Mouse (Mus musculus) ES-E14 (cell line): ENCODE measurements around the gene Gm28048. TPM values are rescaled to one million over a fixed set of nuclear protein-coding genes. Genes with fewer than 3 reads are reported as not detected.

Experiments used
- DNase-seq: peaks from one replicate; pipeline ENCODE4 v3.0.0-alpha.2; 2013; ENCODE audit warnings: low read depth, low spot score
- H3K27ac ChIP-seq: 2 replicates; pipeline ENCODE4 v1.5.1; 2012; ENCODE audit warnings: low read depth, mild to moderate bottlenecking, low read length, moderate library complexity, mixed read lengths; ENCODE audit not compliant: poor library complexity, insufficient read depth, severe bottlenecking
- H3K36me3 ChIP-seq: 2 replicates; pipeline ENCODE4 v1.6.1; 2012; ENCODE audit warnings: mild to moderate bottlenecking, low read length, moderate library complexity, mixed read lengths; ENCODE audit not compliant: control insufficient read depth, poor library complexity, insufficient read depth, severe bottlenecking
- H3K4me1 ChIP-seq, 2 experiments: fragments of 150-350 bp in 1 of 2; sonication (generic) in 1 of 2; 2 replicates each; pipeline ENCODE4 v1.6.1; 2012; ENCODE audit warnings: low read length in 2 of 2, mild to moderate bottlenecking in 1 of 2, mixed read lengths in 1 of 2; ENCODE audit not compliant: control insufficient read depth in 2 of 2, insufficient read depth in 2 of 2, poor library complexity in 1 of 2
- H3K4me3 ChIP-seq, 2 experiments: fragments of 150-350 bp in 1 of 2; sonication (generic) in 1 of 2; 2 replicates each; pipeline ENCODE4 v1.5.1; 2012; ENCODE audit warnings: low read length in 2 of 2, low read depth in 1 of 2, mild to moderate bottlenecking in 1 of 2, mixed read lengths in 1 of 2; ENCODE audit not compliant: insufficient read depth in 1 of 2, poor library complexity in 1 of 2, severe bottlenecking in 1 of 2
- H3K9ac ChIP-seq: 2 replicates; pipeline ENCODE4 v1.6.1; 2012; ENCODE audit warnings: low read depth, mild to moderate bottlenecking, low read length, mixed read lengths; ENCODE audit not compliant: poor library complexity, insufficient read depth, severe bottlenecking
- H3K9me3 ChIP-seq: fragments of 150-350 bp; sonication (generic); 2 replicates; pipeline ENCODE4 v1.6.1; 2012; ENCODE audit warnings: low read depth, mild to moderate bottlenecking, low read length; ENCODE audit not compliant: control insufficient read depth, insufficient read depth
- CHD2 ChIP-seq: IDR thresholded peaks from 2 replicates; pipeline ENCODE4 v1.6.1; 2014; ENCODE audit warnings: mild to moderate bottlenecking, low read depth, low read length, inconsistent platforms
- HCFC1 ChIP-seq: IDR thresholded peaks from 2 replicates; pipeline ENCODE4 v1.6.1; 2012; ENCODE audit warnings: low read length, inconsistent platforms, borderline replicate concordance; ENCODE audit not compliant: insufficient read depth
- MAFK ChIP-seq: IDR thresholded peaks from 2 replicates; pipeline ENCODE4 v1.6.1; 2014; ENCODE audit warnings: mild to moderate bottlenecking, low read depth, low read length, inconsistent platforms; ENCODE audit not compliant: insufficient read depth
- ZC3H11A ChIP-seq: IDR thresholded peaks from 2 replicates; pipeline ENCODE4 v1.6.1; 2012; ENCODE audit warnings: low read depth, mild to moderate bottlenecking, inconsistent platforms, low read length, borderline replicate concordance
- ZNF384 ChIP-seq: IDR thresholded peaks from 2 replicates; pipeline ENCODE4 v1.6.1; 2012; ENCODE audit warnings: low read depth, low read length, inconsistent platforms
- in situ Hi-C, 2 experiments: fragments of 600-800 bp; cut with MboI; formaldehyde crosslinking; loops; one replicate each; pipeline ENCODE4 v1.15.1; 2025; ENCODE audit warnings: low sequenced_read_pairs in 2 of 2, inconsistent platforms in 1 of 2; ENCODE audit not compliant: unreplicated experiment in 2 of 2
- total RNA-seq: library from RNA; depleted of rRNA; stranded (reverse); fragments of 300-350 nt; gene quantifications from 2 replicates; pipeline ENCODE4 v1.2.3, GENCODE M21; 2012

Gm28048 gene
- total RNA-seq, 1 experiment, result 16.3 TPM

- Histone ChIP-seq H3K36me3 (no peaks in the 10 kb centered on the region), H3K9ac (no peak overlapping the region), H3K4me1 (peaks cover 6 to 15% of the 10 kb centered on the region in 2 experiments), H3K9me3 (no peaks in the 10 kb centered on the region), H3K4me3 (no peak overlapping the region), H3K27ac (peak overlapping the region; percentile 96; the same call in 1 of the 2 replicates)
- no peak for TF ChIP-seq ZNF384
- TF ChIP-seq CHD2, result no peak
- in situ Hi-C loops, result no loop called here
- no peak for DNase-seq
These were observed 183.0 kb downstream of the Gm28048 start for GRCm38 (mm10) chr11:22798916-22799315.

DNA sequence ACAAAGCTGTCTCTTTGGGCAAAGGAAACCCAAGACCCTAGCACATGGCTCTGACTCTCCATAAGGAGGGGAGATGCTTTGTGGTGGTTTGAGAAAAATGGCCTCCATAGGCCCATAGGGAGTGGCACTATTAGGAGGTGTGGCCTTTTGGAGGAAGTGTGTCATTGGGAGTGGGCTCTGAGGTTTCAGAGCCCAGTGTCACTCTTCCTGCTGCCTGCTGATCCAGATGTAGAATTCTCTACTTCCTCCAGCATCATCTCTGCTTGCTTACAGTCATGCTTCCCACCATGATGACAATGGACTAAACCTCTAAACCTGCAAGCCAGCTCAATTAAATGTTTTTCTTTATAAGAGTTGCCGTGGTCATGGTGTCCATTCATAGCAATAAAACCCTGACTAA, 187.2 kb downstream of the Gm28048 start:
- Histone ChIP-seq H3K9me3 (no peaks in the 10 kb centered on the region), H3K9ac (no peak overlapping the region), H3K36me3 (no peaks in the 10 kb centered on the region), H3K4me3 (no peak overlapping the region), H3K27ac (no peak overlapping the region), H3K4me1 (peaks cover 12 to 25% of the 10 kb centered on the region in 2 experiments)
- TF ChIP-seq HCFC1 (no peak), MAFK (no peak), ZNF384 (no peak), ZC3H11A (no peak), CHD2 (no peak)
- no peak for DNase-seq
- in situ Hi-C loops, result no loop called here

GRCm38 (mm10) chr11:22793881-22794203, 188.0 kb downstream of the Gm28048 start:
- DNase-seq, result no peak
- H3K4me1 ChIP-seq, result peaks cover 8 to 17% of the 10 kb centered on the region in 2 experiments
- H3K36me3 ChIP-seq, result no peaks in the 10 kb centered on the region
- no peak overlapping the region for H3K9ac ChIP-seq
- H3K9me3 ChIP-seq, result no peaks in the 10 kb centered on the region
- in situ Hi-C loops, result no loop called here
- H3K27ac ChIP-seq, result no peak overlapping the region
- H3K4me3 ChIP-seq, result no peak overlapping the region
- TF ChIP-seq HCFC1 (no peak), CHD2 (no peak), MAFK (no peak), ZNF384 (no peak), ZC3H11A (no peak)

DNA sequence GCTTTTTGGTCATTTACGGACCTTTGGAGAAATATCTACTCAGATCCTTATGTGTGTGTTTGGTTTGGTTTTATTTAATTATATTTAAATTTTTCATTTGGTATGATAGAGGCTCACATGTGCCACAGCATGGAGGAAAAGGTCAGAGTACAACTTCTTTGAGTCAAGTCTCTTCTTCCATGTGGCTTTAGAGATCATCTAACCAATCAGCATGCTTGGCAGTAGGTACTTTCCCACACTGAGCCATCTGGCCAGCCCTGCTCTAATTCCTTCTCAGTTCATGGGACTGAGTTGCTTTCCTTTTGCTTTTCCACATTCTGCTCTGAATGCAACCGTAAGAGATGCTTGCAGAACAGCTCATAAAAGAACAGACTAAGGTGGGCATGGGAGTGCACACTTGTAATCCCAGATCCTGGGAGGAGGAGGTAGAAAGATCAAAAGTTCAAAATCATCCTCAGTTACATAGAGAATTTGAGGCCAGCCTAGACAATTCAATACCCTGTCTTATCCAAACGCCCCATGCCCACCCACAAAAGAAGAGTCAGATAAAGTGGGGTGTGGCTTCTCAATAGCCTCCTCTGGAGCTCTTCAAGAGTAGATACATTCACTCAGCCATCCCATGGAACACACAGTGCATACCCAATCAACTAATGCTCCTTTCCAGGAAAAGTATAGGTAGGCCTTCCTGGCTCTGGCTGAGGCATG, 188.6 kb downstream of the Gm28048 start:
- H3K4me3 ChIP-seq, result no peak overlapping the region

DNA sequence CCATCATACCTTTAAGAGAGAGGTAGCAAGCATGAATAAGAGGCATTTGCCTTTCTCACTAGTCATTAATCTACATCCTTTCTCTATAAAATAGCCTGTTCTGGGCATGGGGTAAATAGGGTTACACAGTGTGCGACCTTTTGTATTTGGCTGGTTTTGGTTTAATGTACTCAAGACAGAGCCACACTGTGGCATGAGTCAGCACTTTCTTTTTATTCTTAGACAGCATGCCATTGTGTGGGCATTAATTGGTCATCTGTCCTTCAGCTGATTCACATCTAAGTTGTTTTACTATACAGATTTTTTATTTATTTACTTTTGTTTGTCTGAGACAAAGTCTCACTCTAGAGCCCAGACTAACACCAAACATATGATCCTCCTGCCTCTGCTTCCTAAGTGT, 189.7 kb downstream of the Gm28048 start:
- Histone ChIP-seq H3K9ac (no peak overlapping the region), H3K36me3 (no peaks in the 10 kb centered on the region), H3K27ac (peak overlapping the region; percentile 75), H3K4me3 (no peak overlapping the region), H3K9me3 (no peaks in the 10 kb centered on the region), H3K4me1 (peaks cover 8 to 14% of the 10 kb centered on the region in 2 experiments)
- no peak for TF ChIP-seq CHD2
- no peak for TF ChIP-seq ZC3H11A
- no peak for TF ChIP-seq HCFC1
- TF ChIP-seq MAFK, result peak; percentile 92
- no peak for TF ChIP-seq ZNF384
- in situ Hi-C loops, result no loop called here
- no peak for DNase-seq

More for the DNA sequence above, 188.6 kb downstream of the Gm28048 start:
- Histone ChIP-seq H3K9me3 (no peaks in the 10 kb centered on the region), H3K27ac (no peak overlapping the region), H3K4me1 (peaks cover 8 to 16% of the 10 kb centered on the region in 2 experiments), H3K9ac (no peak overlapping the region), H3K36me3 (no peaks in the 10 kb centered on the region)
- no peak for TF ChIP-seq ZC3H11A
- TF ChIP-seq MAFK, result no peak
- no peak for DNase-seq
- in situ Hi-C loops, result no loop called here
